Mouse (Mus musculus) heart, adult 11 months (tissue): ENCODE results near the gene Olfr70.

Source experiments
- DNase-seq: peaks from one replicate; pipeline ENCODE4 v3.0.0; 2022

Olfr70 gene

DNA sequence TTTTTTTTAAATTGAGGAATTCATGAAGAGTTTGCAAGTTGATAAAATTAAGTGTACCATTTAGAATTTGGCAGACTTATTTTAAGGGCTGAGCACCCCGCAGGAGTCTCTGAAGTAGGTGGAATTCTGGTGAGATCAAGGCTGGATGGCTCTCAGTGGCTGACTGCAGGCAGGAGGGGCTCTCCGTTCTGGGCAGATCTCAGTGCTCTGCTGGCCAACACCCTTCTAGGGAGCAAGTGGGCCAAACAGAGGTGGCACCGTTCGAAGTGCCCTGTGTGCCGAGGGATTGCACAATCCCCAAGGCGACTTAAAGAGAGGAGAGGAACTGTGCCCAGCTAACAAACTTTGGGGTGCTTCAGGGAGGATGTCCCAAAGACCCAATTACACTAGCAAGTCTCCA, 9.3 kb upstream of the Olfr70 start, which contains the start of gene Olfr71:
TSS of gene Olfr71 (minus strand) at position 387 of the 400 bp plus-strand sequence.
- DNase-seq: no peak

DNA sequence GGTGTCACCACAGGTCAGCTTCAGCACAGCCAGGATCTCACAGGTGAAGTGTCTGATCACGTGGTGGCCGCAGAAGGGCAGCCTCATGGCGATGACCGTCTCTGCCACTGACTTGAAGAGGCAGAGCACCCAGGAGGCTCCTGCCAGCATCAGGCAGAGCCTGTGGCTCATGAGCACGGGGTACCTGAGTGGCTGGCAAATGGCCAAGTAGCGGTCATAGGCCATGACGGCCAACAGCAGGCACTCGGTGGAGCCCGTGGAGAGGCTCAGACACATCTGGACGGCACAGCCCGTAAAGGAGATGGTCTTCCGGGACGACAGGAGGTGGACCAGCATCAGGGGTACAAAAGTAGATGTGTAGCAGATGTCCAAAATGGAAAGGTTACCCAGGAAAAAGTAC, 5.4 kb upstream of the Olfr70 start:
- DNase-seq: no peak

DNA sequence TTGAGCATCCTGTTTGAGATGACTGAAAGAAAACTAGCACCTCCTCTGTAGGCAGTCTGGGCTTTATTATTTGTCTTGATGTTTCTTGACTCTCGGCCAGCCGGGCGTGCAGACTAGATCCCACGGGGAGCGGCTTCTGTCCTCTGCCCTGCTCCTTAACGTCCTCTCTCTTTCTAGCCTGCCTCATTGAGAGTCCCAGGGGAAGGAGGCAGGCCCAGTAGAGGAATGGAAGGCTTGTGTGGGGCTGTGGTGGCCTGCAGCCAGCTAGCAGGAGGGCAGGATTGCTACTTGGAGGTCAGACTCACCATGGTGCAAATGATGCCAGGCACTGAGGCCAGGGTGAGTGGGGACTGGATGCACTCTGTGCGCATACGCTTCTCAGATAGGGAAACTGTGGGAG, 3.2 kb upstream of the Olfr70 start:
- peak; percentile 95 for DNase-seq

DNA sequence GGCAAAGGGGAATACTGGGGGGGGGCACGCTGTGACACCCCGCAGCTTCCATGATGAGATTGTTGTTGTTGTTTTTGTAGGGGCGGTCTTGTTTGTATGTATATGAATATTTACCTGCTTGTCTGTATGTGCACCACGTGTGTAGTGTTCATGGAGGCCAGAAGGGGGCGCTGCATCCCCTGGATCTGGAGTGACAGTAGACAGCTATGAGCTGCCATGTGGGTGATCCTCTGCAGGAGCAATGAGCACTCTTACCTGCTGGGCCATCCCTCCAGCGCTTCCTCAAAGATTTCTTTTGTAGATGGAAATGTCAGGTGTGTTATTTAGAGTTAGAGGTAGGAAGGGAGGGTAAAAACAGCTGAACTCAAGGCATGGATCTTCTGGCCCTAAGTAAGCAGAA, 2.8 kb upstream of the Olfr70 start:
- no peak for DNase-seq

DNA sequence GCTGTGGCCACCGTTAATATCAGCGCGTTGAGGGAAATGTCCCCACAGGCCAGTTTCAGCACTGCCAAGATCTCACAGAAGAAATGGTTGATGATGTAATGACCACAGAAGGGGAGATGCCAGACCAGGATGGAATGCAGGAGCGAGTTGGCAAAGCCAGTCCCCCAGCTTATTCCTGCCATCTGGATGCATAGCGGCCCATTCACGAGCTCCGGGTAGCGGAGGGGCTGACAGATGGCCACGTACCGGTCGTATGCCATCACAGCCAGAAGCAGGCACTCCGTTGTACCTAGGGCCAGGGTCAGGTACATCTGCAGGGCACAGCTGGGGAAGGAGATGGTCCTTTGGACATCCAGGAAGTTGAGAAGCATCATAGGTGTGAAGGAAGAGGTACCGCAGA, 4.0 kb downstream of the Olfr70 start:
- DNase-seq: no peak

DNA sequence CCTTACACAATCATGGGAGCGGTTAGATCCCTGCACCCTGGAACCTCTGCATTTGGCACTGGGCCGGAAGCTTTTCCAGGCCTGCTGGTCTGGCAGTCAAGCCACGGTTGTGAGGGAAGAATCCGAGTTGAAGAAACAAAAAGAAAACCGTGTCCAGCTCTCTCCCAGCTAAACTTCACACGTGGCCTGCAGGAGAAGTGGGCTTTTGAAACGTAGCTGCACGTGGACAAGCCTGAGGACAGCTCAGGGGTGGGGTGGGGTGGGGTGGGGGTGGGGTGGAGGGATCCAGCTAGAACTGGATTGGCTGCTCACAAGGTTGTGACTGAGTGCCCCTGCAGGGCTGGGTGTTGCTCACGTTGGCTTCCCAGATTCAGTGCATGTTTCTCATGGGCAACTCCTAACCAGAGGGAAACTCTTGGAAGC, 5.3 kb downstream of the Olfr70 start:
- DNase-seq: peak; percentile 98

DNA sequence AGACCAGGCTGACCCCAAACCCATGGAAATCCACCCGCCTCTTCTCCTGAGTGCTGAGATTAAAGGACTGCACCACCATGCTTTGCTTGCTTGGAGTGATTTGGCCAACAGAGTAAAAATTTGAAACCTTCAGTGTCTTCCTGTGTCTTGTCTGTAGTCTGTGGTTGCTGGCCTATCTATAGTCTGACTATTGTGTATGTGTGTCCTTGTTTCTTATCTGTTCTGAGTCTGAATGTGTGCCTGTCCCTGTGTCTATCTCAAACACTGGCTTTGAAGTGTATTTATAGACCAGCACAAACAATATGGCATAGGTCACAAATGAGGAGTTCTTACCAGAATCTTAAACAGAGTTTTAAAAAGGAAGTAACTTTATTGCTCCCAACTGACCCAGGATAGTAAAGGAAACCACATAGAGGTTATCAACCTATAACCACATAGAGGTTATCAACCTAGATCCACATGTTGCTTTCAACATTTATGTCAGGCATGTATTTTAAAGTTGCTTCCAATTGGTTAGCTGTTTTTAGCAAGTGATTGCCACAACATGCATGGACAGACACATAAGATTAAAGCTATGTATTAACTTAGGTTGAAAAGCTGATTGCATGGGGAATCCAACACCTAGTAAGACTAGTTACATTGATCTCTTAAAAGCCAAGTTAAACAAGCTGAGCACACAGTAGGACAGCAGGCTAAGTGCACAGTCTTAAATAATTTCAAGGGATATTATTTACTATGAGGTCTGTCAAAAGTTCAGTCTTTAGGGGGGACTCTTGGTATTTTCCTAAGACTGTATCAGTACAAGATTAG, 6.0 kb downstream of the Olfr70 start:
- no peak for DNase-seq

DNA sequence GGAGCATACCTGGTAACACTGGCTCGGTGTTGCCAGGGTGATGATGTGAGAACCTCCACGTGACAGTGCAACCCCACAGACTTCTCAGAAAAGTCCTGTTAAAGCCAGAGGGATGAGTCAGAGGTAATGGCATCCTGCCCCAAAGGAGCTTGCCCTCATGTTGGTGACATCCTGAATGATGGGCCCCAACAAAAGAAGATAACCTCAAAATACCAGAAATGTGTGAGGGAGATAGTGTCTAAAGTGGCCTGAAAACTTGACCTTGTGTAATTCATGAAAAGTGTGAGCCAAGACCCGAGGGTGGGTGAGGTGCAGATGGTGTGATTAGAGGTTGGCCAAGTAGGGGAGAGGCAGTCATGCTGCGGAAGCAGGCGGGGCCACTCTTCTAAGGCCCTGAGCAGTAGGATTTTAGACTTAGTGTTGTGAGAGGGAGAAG, 6.8 kb downstream of the Olfr70 start:
- peak; percentile 95 for DNase-seq

DNA sequence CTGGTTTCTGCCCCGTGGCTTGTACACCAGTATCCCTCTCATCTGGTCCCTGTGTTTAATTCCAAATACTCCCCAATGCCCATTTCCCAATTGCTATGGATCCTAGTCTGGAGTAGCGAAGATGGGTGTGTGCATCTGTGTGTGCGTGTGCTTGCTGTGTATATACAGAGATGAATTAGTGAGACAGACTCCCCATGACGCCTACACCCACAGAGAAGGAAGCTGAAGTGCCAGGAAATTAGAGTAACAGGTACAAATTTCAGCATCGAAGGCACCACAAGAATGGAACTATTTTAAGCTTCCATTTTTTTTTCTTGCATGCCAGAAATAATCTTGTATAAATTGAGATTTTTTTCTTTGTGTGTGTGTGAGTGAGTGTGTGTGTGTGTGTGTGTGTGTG, 9.6 kb downstream of the Olfr70 start:
- no peak for DNase-seq

DNA sequence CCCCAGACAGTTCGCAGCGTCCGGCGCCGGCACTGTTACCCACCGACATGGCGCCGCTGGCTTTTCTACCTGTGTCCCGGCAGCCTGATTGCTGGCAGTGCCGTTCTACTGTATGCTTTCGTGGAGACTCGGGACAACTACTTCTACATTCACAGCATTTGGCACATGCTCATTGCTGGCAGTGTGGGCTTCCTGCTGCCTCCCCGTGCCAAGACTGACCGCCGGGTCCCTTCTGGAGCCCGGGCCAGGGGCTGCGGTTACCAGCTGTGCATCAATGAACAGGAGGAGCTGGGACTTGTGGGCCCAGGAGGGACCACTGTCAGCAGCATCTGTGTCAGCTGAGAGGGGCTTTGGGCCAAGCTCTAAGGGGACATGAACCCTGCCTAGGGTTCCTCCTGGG, 10.6 kb downstream of the Olfr70 start:
- no peak for DNase-seq

DNA sequence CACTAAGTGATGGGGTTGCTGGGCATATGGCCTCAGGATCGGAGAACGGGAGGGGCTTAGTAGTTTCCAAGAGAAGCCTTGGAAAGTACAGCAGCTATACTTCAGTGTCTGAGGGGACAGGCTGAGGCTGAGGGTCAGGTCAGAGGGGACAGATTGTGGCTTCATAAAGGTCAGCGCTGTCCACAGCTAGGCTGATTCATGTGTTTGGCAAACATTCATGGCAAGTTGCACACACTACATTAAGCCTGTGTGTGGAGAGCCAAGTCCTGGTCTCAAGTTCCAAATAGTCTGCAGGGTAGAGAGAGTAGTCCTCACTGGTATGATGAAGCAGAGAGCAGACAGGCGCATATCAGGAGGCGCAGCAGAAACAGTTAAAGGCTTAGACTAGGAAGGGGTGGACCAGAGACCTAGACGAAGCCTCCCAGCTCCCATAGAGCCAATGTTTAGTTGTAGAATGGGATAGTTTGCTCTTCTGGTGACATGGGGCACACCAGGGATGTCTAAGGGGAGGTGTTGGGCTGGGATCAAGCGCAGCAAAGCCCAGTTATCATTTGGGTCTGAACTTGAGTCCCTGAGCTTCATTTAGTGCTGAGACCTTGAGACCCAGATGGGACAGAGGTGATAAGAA, 21.1 kb downstream of the Olfr70 start:
- DNase-seq: peak; percentile 91

DNA sequence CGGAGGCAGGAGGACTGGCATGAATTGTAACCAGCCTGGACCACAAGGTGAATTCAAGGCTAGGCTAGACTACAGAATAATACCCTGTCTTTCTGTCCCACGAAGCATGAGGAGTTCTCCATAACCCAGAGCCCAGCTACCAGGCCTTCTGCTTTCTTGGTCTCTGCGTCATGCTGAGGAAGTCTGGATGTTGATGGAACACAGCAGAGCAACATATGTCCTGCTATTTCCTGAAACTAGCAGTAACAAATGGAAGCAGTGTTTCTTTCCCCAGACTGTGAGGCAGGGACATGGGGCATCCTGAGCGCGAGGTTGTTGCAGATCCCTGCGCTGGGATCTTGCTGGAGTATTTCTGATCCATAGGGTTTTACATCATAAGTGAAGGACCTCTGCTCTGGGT, 22.1 kb downstream of the Olfr70 start:
- DNase-seq: no peak

DNA sequence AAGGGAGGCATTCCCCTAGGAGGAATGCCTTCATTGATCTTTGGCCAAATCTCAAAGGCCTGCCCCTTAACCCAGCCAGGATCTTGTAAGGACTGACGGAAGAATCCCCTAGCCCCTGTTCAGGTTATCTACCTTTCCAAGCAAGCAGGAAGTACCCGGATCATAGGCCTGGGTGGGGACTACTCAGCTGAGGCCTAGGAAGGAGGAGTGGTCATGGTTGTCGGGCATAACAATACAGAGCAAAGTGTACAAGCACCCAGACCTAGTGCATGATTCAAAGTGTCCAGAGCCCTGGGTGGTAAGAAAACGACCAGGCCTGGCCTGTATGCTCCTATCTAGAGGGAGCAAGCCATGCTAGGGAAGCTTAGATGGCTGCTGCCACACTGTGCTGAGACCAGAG, 25.0 kb downstream of the Olfr70 start:
- DNase-seq: no peak

DNA sequence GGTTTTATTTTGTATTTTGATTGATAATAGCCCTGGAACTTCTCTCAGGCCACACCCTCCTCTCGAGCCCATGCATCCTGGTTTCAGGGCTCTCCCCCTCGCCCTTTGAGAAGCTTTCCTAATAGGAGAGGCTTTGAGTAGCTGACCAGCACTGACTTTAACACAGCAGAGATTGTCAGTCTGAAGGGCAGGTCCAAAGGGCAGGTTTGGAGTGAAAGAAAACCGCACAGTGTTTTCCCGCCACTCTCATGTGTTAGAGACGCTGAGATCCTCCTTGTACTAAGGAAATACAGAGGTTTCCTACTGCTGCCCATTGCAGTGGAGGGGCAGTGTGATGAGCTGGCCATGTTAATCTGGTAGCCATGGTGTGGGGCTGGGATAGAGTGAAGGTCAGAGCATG, 25.6 kb downstream of the Olfr70 start:
- DNase-seq: no peak

DNA sequence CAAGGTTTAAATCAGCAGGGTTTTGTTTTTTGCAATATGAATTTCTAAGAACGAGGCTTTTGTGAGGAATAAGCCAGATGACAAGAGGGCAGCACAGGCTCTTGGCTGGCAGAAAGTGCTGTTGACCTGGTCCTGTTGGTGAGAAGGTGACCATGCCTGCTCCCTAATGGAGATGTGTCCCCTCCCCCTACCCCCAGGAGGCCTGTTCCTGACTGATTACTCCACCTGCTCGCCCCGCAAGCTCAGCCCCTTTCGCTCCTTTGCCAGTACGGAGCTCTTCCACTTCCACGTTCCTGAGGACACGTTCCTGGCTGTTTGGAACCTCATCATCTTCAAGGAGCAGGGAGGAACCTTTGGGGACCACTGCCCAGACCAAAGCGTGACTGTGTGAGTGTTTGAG, 26.9 kb downstream of the Olfr70 start:
- DNase-seq: peak; percentile 82

DNA sequence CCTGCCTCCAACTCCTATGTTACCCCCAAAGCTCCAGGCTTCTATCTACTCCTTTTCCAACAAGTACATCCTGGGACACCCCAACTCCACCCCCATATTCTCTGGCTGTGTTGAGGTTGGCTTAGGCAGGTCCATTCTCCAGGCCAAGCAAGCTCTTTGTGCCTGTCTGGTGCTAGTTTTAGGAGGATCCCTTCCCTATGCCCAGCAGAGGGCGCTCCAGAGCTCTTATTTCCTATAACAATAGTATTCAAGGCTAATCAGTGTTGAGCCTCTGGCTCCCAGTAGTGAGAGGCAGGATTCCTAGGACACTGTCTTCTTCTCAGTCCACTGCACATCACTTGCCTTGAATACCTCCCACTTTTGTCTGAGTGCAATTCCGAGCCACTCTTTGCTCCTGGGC, 28.5 kb downstream of the Olfr70 start:
- DNase-seq: peak; percentile 98

DNA sequence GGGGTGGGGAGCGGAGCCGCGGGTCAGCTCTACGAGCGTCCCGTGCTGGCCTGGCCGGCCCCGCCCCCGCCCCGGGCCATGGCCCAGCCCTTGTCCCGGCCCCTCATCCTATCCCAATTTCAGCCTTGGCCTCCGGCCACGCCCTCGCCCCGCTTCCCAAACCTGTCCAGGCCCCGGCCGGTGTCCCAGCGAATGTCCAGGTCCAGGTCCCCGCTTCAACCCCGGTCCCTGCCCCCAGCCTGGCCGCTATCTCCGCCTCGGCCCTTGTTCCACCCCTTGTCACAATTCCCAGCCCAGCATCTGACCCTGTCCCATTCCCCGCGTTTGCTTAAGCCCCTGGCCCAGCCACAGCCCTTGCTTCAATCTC, 31.2 kb downstream of the Olfr70 start:
- DNase-seq: no peak

DNA sequence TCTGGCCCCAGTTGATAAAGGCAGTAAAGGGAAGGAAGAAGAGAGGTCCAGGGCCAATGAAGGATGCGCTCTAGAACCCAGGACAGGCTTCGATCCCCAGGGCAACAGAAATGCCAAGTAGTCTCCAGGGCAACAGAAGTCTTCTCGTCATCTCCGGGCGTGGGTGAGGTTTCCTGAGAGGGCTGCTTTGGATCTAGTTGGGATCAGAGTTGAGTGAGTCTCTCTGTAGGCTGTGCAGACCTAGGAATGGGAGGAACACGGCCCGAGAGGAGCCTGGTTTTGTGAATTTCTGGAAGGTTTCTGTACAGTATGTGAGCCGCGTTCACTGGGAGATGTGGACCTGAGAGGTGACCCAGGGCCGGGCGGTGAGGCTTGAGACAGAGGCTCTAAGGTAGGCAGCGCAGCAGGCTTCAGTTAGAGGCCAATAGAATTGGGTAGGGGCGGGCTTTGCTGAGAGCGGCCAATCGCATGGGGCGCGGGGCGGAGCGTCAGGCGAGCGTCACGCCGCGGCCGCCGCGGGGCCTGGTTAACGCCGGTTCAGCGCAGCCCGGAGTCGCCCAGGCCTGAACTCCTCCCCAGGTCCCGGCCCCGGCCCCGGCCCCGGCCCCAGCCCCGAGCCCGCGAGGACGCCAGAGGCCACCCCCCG, 31.7 kb downstream of the Olfr70 start, which contains the start of the genes Tmem8b and Fam221b:
TSS of gene Tmem8b (plus strand) at position 190 of the 646 bp plus-strand sequence.
TSS of gene Fam221b (minus strand) at position 364 of the 646 bp plus-strand sequence.
- DNase-seq: peak; percentile 99

DNA sequence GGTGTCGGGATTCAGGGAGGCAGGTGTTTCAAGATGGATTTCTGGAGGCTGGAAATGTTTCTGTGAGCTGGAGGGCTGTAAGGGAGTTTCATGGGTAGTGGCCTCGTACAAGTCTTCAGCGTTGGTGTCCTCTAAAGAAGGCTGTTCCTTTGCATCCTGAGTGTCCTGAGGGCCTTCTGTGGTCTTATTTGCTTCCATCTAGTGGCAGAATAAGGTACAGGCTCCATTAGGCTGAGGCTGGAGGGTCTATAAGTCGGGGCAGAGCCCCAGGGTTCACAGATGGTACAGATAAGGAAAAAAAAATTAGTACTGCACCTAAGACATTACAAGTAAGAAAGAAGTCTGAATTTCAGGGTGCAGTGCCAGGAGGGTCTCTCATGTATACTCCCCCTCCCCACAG, 34.2 kb downstream of the Olfr70 start:
- DNase-seq: no peak

DNA sequence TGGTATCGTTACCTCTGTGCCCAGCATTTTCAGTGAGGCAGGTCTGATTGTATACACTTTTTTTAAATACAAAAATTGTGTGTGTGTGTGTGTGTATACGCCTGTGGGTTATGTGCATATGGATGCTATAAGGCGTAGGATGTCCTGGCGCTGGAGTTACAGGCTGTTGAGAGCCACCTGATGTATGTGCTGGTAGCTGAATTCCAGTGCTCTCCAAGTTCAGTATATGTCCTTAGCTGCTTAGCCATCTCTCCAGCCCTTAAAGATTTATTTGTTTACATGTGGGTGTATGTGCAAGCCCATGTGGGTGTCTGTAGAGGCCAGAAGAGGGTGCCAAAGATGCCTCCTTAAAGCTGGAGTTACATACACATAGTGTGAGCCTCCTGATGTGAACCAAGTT, 43.5 kb downstream of the Olfr70 start:
- no peak for DNase-seq

DNA sequence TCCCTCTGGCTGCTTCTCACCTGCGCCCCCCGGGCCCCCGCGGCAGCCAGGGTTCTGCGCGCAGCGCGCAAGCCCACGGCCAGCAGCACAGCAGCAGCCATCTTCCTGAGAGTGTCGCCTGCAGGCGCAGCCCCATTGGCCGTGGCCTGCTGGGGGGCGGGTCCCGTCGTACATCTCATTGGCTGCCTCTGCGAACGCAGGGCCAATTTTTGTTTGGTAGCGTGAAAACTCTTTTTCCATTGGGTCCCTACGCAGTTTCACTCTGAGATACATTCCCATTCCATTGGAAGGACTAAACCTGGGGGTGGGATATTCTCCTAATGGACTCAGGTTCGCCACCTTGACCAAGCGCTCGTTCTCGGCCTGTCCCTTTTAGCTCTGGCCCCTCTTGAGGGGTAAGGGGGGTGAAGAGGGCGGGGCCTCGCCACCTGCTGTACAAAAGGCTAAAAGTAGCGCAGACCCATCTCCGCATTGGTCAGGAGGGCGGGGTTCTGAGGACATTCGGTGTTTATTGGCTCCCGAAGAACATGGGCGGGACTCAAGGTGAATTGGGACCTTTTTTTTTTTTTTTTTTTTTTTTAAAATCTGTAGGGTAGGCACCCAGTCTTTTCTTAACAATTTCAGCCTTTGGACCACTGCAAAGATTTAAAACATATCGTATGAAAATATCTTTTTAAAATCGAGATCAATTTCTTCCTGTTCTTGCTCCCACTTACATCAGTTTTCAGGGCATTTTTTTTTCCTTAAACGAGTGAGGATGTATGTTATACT, 44.1 kb downstream of the Olfr70 start, which contains the start of gene Hint2:
TSS of gene Hint2 (minus strand) at position 128 of the 771 bp plus-strand sequence.
- DNase-seq: peak; percentile 100

DNA sequence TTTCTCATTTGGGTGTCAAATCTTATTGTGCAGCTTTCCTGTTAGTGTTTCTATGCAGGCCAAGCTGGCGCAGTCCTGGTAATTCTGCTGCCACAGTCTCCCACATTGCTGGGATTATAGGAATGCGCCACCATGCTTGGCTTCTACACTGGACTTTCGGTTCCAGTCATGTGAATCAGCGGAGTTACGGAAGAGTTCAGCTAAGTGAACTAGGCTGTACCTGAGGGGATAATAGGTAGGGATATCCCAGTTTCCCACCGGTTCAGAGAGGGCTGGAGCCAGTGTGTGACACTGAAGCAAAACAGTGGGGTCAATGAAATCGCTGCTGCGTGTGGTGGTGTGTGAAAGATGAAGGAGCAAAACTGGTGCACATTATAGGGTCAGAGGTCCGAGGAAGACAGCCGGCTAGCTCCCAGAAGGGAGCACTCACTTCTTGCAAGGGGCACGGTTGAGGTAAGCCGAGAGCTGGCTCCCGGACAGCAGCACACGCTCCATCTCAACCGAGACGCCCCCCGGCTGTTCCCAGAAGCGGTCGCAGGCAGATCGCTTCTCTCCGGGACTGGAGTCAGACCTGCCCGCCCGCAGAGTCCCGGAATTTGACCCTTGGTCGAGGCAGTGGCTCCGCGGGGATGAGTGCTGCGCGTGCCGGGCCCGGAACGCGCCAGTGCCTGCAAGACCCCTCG, 44.8 kb downstream of the Olfr70 start:
- no peak for DNase-seq
